Comparison of ENCODE assay signal across 11 mouse cellular contexts in the genomic region with DNA sequence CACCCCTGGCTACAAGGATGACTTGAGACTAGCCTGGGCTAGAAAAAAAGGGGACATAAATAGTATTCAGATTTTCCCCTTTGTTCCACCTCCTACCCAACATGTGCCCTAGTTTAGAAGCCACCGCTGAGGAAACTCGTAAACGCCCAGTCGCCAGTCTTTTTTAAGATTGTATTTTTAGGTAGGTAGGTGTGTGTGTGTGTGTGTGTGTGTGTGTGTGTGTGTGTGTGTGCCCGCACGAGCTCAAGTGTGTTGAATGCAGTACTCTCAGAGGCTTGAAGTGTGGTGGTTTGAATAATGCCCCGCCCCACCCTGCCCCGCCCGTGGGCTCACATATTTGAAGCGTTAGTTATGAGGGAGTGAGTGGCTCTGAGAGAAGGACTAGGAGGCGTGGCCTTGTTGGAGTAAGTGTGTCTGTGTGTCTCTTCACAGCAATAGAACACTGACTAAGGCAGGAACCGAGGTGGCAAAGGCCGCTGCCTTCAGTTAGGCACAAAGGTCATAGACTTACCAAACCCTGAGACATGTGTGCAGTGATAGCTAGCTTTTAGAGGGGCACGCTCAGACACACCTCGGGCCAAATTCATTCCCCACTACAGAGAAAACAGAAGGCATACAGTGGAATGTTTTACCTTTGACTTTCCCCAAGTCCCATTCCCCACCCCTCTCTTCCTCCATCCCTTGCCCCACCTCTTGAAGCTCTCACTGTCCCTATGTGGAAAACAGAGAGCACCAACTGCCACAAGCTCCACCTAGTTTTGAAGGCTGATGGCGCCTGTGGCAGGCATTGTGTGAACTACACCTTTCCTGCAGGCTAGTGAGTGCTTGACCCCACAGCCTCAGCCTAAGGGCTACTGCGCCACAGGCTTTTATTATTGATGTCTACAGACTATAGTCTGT. TPM values are rescaled to one million over a fixed set of nuclear protein-coding genes. Genes with fewer than 3 reads are reported as not detected.
DNase-seq lines count a peak whose midpoint lies in the region; ATAC-seq and TF ChIP-seq lines count a peak whose summit lies in the region.
"Had no signal": no experiment of that assay in that cellular context is flagged by ENCODE, and none has a peak within 500 bp of the region (broad histone marks: within the 10 kb centered on the region; RNA-seq: fewer than 3 reads in every experiment).

No protein-coding gene starts in this region.

- H3K27me3 ChIP-seq in lung, postnatal 0 days (replicated peaks; ENCODE audit: insufficient read depth, low read length), result no peaks in the 10 kb centered on the region
- H3K27me3 ChIP-seq: embryonic facial prominence, embryonic 13.5 days; neural tube, embryonic 12.5 days had no signal

- H3K36me3 ChIP-seq in lung, postnatal 0 days (ENCODE audit: insufficient read depth, low read length), result no peaks in the 10 kb centered on the region
- H3K36me3 ChIP-seq: embryonic facial prominence, embryonic 13.5 days; neural tube, embryonic 12.5 days had no signal

- H3K27ac ChIP-seq in layer of hippocampus, adult 2 months, result peak overlapping the region; percentile 76
- peak overlapping the region; percentile 75 for H3K27ac ChIP-seq in lung, postnatal 0 days (ENCODE audit: low read length)
- H3K27ac ChIP-seq: embryonic facial prominence, embryonic 13.5 days; neural tube, embryonic 12.5 days had no signal

- H3K4me2 ChIP-seq in lung, postnatal 0 days (replicated peaks; ENCODE audit: low read depth, low read length), result no peak overlapping the region
- H3K4me2 ChIP-seq: embryonic facial prominence, embryonic 13.5 days; neural tube, embryonic 12.5 days had no signal

- H3K9ac ChIP-seq in lung, postnatal 0 days (replicated peaks; ENCODE audit: low read depth), result no peak overlapping the region
- H3K9ac ChIP-seq: embryonic facial prominence, embryonic 13.5 days; neural tube, embryonic 12.5 days had no signal

- no peak overlapping the region for H3K4me3 ChIP-seq in layer of hippocampus, adult 2 months
- no peak overlapping the region for H3K4me3 ChIP-seq in lung, postnatal 0 days (ENCODE audit: low read depth, low read length)
- H3K4me3 ChIP-seq: embryonic facial prominence, embryonic 13.5 days; neural tube, embryonic 12.5 days had no signal

- peak; percentile 96 for ATAC-seq in lung, postnatal 0 days

- intact Hi-C loops in left cerebral cortex, postnatal 36 days (cut with DNase I), result no loop called here

- H3K4me1 ChIP-seq in lung, postnatal 0 days (ENCODE audit: insufficient read depth, low read depth, low read length), result 0 out of 2 replicates have a peak, but pooled peaks cover 3% of the 10 kb centered on the region
- H3K4me1 ChIP-seq: embryonic facial prominence, embryonic 13.5 days had no signal

- no peak for TF ChIP-seq CTCF in layer of hippocampus, adult 2 months (conservative IDR thresholded peaks at IDR 0.05)
- no peak for TF ChIP-seq CTCF in lung, postnatal 0 days (IDR thresholded peaks at IDR 0.05)

- peak; percentile 80 for TF ChIP-seq EP300 in lung, postnatal 0 days (IDR thresholded peaks at IDR 0.05)

- WGBS in lung, postnatal 0 days, result 51% methylated on average over 17 of the region's 17 CpGs

- no peaks in the 10 kb centered on the region for H3K9me3 ChIP-seq in lung, postnatal 0 days (ENCODE audit: low read length)
- H3K9me3 ChIP-seq: embryonic facial prominence, embryonic 13.5 days; neural tube, embryonic 12.5 days had no signal

- no peak for DNase-seq in layer of hippocampus, adult 2 months (ENCODE audit: low spot score in 2 of 2)
- no peak for DNase-seq in layer of hippocampus, postnatal 10 days (ENCODE audit: low spot score in 2 of 2)
- peak; percentile 71 for DNase-seq in brain, adult 2 months (ENCODE audit: low read depth, low spot score)
- peak; percentile 92 for DNase-seq in lung, postnatal 0 days (ENCODE audit: low spot score)
- DNase-seq in thymus, postnatal 14 days, result peak; percentile 62
- no peak for DNase-seq in embryo, embryonic 10 days (ENCODE audit: low spot score)
- no peak for DNase-seq in left cerebral cortex, postnatal 36 days (ENCODE audit: low spot score in 2 of 2)
- DNase-seq in right cerebral cortex, postnatal 14 days, result no peak
- DNase-seq: kidney, adult 9 months had no signal

RNA-seq across cellular contexts. Expression of a gene that starts 45.6 kb away (rescaled TPM):
- total RNA-seq in layer of hippocampus, adult 2 months (2021), result 100 to 1,000 TPM; 236 to 246 TPM
- total RNA-seq in layer of hippocampus, postnatal 10 days (2021), result 100 to 1,000 TPM; 129 to 137 TPM
- polyA plus RNA-seq in lung, postnatal 0 days (2015; fragmentation: Nextera tagmentation; extraction: Ambion mirVana), result 0.06 and 0.12 TPM in 2 replicates
- total RNA-seq in left cerebral cortex, postnatal 36 days (2021), result 100 to 1,000 TPM; 269 to 307 TPM

RNA-seq across cellular contexts. Expression of a gene that starts 50.2 kb away (rescaled TPM):
- total RNA-seq in layer of hippocampus, adult 2 months (2021), result 10 to 100 TPM; 35.3 to 37.0 TPM
- total RNA-seq in layer of hippocampus, postnatal 10 days (2021), result 10 to 100 TPM; 41.0 to 46.7 TPM
- 29.3 and 34.6 TPM in 2 replicates for polyA plus RNA-seq in lung, postnatal 0 days (2015; fragmentation: Nextera tagmentation; extraction: Ambion mirVana)
- total RNA-seq in left cerebral cortex, postnatal 36 days (2021), result 10 to 100 TPM; 23.9 to 39.4 TPM

Comparison
In these comparisons a context has a peak if more than half of its experiments do, and no peak if none do; other contexts are left out.
1. DNase-seq: peak in brain, adult 2 months (single experiment), lung, postnatal 0 days (single experiment) and thymus, postnatal 14 days (single experiment); none in layer of hippocampus, adult 2 months (0 of 2), layer of hippocampus, postnatal 10 days (0 of 2), embryo, embryonic 10 days (single experiment), left cerebral cortex, postnatal 36 days (0 of 2) and right cerebral cortex, postnatal 14 days (single experiment).